Mouse (Mus musculus) embryonic facial prominence, embryonic 14.5 days (tissue): ENCODE results near the gene Trim45. TPM values are rescaled to one million over a fixed set of nuclear protein-coding genes. Genes with fewer than 3 reads are reported as not detected.

Source experiments
- ATAC-seq: fragments of 200-750 bp; cut with Nextera tagmentation; 2 replicates; pipeline ENCODE4 v1.8.0; 2017; ENCODE audit warnings: low read depth, moderate number of reproducible peaks, moderate TSS enrichment
- DNase-seq: peaks from one replicate; pipeline ENCODE4 v3.0.0-alpha.2; 2015; ENCODE audit warnings: low spot score
- H3K27ac ChIP-seq: fragments of 300-500 bp; sonication (generic); replicated peaks from 2 replicates; pipeline ENCODE4 v1.5.1; 2014; ENCODE audit warnings: low read depth, mild to moderate bottlenecking, low read length, moderate library complexity
- H3K27me3 ChIP-seq: fragments of 300-500 bp; sonication (generic); replicated peaks from 2 replicates; pipeline ENCODE4 v1.6.1; 2014; ENCODE audit warnings: low read length; ENCODE audit not compliant: control insufficient read depth, insufficient read depth
- H3K36me3 ChIP-seq: fragments of 300-500 bp; sonication (generic); 2 replicates; pipeline ENCODE4 v1.6.1; 2014; ENCODE audit warnings: low read length, mixed read lengths; ENCODE audit not compliant: control insufficient read depth, insufficient read depth
- H3K4me1 ChIP-seq: fragments of 300-500 bp; sonication (generic); 2 replicates; pipeline ENCODE4 v1.6.1; 2014; ENCODE audit warnings: antibody characterized with exemption, low read length; ENCODE audit not compliant: control insufficient read depth, insufficient read depth
- H3K4me2 ChIP-seq: fragments of 300-500 bp; sonication (generic); 2 replicates; pipeline ENCODE4 v1.6.1; 2014; ENCODE audit warnings: low read depth, mild to moderate bottlenecking, low read length, moderate library complexity, mixed read lengths
- H3K4me3 ChIP-seq: fragments of 300-500 bp; sonication (generic); 2 replicates; pipeline ENCODE4 v1.5.1; 2014; ENCODE audit warnings: low read depth, mild to moderate bottlenecking, low read length
- H3K9ac ChIP-seq: fragments of 300-500 bp; sonication (generic); 2 replicates; pipeline ENCODE4 v1.6.1; 2014; ENCODE audit warnings: low read depth, mild to moderate bottlenecking, low read length, moderate library complexity, mixed read lengths
- H3K9me3 ChIP-seq: fragments of 300-500 bp; sonication (generic); 2 replicates; pipeline ENCODE4 v1.6.1; 2016; ENCODE audit warnings: low read length; ENCODE audit not compliant: control insufficient read depth
- WGBS: fragments of 180-500 bp; shearing (Covaris S2); extraction: QIAGEN DNeasy Blood & Tissue Kit; methylation state at CpG from one replicate; pipeline ENCODE4 v1.1.7; 2014; 5-methylcytosine and 5-hydroxymethylcytosine counted together
- polyA plus RNA-seq: library from polyadenylated mRNA; unstranded; fragments of >200 nt; fragmentation: Nextera tagmentation; extraction: Ambion mirVana; gene quantifications from 2 replicates; pipeline ENCODE4 v1.2.1, GENCODE M21; 2014

The Trim45 gene
- polyA plus RNA-seq, 1 experiment from 2014 or later: 3.9 TPM

DNA sequence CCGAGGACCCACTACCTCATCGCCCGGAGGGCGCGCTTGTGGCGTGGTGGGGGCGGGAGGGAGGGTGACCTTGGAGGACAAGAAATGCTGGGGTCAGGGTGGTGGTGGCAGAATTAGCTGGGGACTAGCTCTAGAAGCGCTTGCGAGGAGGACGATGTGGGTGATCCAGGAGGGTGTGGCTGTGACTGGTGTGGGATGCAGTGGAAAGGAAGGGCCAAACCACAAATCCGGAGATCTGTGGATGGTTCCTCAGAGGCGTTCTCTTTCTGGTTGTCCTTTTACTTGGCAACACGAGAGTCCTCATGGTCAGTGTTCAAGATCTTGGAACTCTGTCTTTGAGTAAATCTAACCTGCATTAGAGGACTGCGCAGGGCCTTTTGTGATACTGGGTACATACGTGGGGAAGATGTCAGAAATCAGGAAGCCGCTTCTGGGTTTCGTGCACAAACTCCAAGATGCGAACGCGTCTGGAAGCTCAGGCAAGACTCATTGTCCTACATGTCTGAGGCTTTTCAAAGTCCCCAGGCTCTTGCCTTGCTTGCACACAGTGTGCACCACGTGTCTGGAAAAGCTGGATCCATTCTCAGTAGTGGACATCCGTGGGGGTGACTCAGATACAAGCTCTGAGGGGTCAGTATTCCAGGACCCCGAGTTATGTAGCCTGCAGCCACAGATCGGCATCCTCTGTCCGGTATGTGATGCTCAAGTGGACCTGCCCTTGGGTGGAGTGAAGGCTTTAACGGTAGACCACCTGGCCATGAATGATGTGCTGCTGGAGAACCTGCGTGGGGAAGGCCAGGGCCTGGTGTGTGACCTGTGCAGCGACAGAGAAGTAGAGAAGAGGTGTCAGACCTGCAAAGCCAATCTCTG lies 739 bp downstream of the Trim45 start:
- 37% methylated on average over 26 of the region's 28 CpGs for WGBS
- Histone ChIP-seq H3K27ac (peak overlapping the region; percentile 81), H3K36me3 (0 out of 2 replicates have a peak, but pooled peaks cover 2% of the 10 kb centered on the region), H3K27me3 (no peaks in the 10 kb centered on the region), H3K9ac (peak overlapping the region; percentile 78), H3K4me1 (peaks cover 28% of the 10 kb centered on the region), H3K4me3 (peak overlapping the region; percentile 48), H3K9me3 (no peaks in the 10 kb centered on the region), H3K4me2 (peak overlapping the region; percentile 71)
- ATAC-seq (peak; percentile 51), DNase-seq (no peak)

DNA sequence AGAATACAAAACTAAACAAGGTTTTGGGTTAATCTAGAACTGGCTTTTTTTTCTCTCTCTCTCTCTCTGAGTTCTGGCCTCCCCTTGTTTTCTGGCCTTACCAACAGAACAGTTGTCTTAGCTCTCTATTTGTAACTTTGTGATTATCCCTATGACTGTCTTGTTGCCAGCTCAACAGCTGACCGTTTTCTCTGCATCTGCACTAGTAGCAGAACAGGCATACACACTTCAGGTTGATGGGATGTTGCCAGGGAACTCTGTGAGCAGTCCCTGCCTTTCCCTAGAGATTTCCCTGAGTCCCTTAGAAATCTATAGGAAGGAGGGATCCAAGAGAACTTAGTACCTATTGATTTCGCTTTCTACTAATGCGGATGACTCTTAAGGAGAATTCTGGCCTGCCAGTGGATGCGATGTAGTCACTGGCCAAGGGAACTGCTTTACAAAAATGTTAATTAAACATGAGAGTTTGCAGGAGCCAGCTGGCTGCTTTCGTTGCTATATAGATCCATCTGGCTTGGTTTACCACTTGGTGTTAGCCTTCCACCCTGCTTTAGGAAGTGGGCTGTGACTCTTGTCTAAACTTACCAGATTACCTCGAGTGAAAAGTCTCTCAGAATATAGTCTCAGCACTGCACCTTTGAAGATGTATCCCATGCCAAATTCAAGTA lies 2.2 kb downstream of the Trim45 start:
- no peak overlapping the region for H3K4me2 ChIP-seq

DNA sequence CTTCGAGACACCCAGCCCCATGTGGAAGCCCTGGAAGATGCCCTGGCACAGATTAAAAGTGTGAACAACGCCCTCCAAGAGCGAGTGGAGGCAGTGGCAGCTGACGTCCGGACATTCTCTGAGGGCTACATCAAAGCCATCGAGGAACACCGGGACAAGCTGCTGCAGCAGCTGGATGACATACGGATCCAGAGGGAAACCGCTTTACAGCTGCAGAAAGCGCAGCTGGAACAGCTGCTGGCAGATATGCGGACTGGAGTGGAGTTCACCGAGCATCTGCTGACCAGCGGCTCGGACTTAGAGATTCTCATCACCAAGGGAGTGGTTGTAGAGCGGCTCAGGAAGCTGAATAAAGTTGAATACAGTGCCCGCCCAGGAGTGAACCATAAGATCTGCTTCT lies 3.2 kb downstream of the Trim45 start:
- H3K4me3 ChIP-seq: no peak overlapping the region
- peaks cover 28% of the 10 kb centered on the region for H3K4me1 ChIP-seq
- no peaks in the 10 kb centered on the region for H3K9me3 ChIP-seq
- H3K9ac ChIP-seq: no peak overlapping the region
- peaks cover 21% of the 10 kb centered on the region for H3K36me3 ChIP-seq
- H3K27me3 ChIP-seq: no peaks in the 10 kb centered on the region
- H3K4me2 ChIP-seq: no peak overlapping the region
- 78% methylated on average over 16 of the region's 16 CpGs for WGBS
- DNase-seq (peak; percentile 51), ATAC-seq (no peak)
- H3K27ac ChIP-seq: no peak overlapping the region

More for the DNA sequence above, 2.2 kb downstream of the Trim45 start:
- peaks cover 28% of the 10 kb centered on the region for H3K4me1 ChIP-seq
- 66% methylated on average over 6 of the region's 6 CpGs for WGBS
- peaks cover 15% of the 10 kb centered on the region for H3K36me3 ChIP-seq
- no peaks in the 10 kb centered on the region for H3K9me3 ChIP-seq
- DNase-seq (peak; percentile 34), ATAC-seq (no peak)
- no peaks in the 10 kb centered on the region for H3K27me3 ChIP-seq
- H3K4me3 ChIP-seq: no peak overlapping the region
- H3K27ac ChIP-seq: no peak overlapping the region
- no peak overlapping the region for H3K9ac ChIP-seq

DNA sequence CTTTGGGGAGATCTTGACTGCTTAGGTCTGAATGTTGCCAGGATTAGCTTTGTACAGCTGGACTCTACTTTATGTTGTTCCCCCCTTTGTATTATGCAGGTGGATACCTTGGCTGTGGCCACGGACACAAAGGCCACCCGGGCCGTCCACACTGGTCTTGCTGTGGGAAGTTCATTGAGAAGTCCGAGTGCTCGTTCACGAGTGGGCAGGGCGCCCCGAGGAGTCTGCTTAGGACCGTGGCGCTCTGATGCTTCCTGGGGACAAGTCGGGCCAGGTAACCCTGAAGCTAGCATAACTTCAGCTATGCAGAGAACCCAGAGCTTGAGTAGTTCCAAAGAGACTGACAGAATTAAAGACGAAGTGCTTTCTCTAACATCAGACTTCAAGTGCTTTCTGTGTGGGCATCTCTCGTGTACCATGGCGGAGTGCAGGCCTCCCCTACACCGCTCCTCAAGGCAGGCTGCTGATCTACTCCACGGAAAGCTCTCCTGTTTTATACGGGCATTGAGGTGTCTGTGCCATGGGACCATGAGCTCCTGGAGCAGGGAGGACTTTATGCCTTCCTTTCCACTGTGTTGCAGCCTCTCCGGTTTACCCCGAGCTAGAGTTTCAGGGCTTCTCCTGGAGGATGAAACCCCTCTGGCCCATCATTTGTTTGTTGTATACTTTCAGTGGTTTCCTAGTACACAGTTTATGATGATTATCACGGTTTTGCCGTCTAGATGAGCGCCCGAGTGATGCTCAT lies 9.5 kb downstream of the Trim45 start:
- Histone ChIP-seq H3K36me3 (peaks cover 78% of the 10 kb centered on the region), H3K4me2 (no peak overlapping the region), H3K4me1 (no peaks in the 10 kb centered on the region), H3K9ac (no peak overlapping the region), H3K27ac (no peak overlapping the region), H3K27me3 (no peaks in the 10 kb centered on the region), H3K9me3 (no peaks in the 10 kb centered on the region), H3K4me3 (no peak overlapping the region)
- ATAC-seq (no peak), DNase-seq (no peak)
- WGBS: 92% methylated on average over 23 of the region's 23 CpGs

DNA sequence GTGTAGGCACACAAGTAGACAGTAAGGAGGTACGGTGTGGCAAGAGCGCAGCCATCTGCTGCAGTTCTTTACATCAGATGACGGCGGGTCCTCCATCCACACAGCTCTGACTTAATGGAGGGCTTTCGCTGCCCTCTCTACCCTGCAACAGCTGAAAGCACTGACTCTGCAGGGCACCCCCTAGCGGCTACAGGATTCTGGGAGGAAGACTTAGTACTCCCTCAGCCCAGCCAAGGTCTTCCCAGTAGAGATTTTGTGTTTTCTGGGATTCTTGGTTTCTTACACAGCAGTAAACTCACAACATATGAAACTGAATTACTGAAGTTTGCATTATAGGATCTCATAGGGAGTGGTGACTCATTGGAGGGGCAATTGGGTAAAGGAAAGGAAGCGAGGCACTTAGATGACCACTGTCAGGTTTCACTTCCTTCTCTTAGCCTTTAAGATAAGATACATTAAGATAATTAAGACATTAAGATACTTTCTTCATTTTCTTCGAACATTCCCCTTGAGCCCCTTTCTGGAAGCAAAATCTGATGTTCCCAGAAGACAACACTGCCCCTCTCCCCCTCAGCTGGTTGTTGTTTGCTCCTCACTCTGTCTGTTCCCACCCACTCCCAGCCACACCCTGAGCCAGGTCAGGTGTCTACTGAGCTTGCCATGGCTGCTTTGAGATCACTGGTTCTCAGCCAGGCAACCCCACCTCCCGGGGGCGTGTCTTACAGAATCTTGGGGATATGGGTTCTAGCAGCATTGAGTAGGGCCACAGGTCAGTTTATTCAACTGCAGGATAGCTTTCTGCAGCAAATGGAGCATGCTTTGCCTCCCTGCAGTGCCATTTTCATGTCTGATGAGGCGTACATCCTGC lies 10.3 kb downstream of the Trim45 start:
- no peak overlapping the region for H3K4me2 ChIP-seq
- H3K4me1 ChIP-seq: no peaks in the 10 kb centered on the region
- no peak overlapping the region for H3K9ac ChIP-seq
- H3K27me3 ChIP-seq: no peaks in the 10 kb centered on the region
- H3K9me3 ChIP-seq: no peaks in the 10 kb centered on the region
- ATAC-seq (no peak), DNase-seq (no peak)
- WGBS: 72% methylated on average over 11 of the region's 11 CpGs
- peaks cover 86% of the 10 kb centered on the region for H3K36me3 ChIP-seq
- no peak overlapping the region for H3K27ac ChIP-seq
- no peak overlapping the region for H3K4me3 ChIP-seq

DNA sequence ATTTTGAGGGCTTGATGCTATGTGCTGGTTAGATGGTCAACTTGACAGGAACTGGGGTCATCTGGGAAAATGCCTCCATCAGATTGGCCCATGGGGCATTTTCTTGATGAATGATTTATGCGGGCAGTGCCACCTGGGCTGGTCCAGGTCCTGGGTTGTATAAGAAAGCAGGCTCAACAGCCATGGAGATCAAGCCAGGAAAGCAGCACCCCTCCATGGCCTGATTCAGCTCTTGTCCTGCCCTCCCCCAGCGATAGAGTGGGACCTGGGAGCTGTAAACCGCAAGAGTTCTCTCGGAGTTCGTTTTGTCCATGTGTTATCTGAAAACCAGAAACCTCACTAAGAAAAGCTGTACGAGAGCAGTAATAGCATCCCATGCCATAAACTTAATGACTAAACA lies 13.5 kb downstream of the Trim45 start:
- Histone ChIP-seq H3K4me2 (no peak overlapping the region), H3K9me3 (no peaks in the 10 kb centered on the region), H3K4me3 (no peak overlapping the region), H3K27ac (no peak overlapping the region), H3K9ac (no peak overlapping the region), H3K4me1 (no peaks in the 10 kb centered on the region), H3K36me3 (peaks cover 85% of the 10 kb centered on the region), H3K27me3 (no peaks in the 10 kb centered on the region)
- DNase-seq (no peak), ATAC-seq (no peak)
- WGBS: 93% methylated on average over 6 of the region's 6 CpGs

DNA sequence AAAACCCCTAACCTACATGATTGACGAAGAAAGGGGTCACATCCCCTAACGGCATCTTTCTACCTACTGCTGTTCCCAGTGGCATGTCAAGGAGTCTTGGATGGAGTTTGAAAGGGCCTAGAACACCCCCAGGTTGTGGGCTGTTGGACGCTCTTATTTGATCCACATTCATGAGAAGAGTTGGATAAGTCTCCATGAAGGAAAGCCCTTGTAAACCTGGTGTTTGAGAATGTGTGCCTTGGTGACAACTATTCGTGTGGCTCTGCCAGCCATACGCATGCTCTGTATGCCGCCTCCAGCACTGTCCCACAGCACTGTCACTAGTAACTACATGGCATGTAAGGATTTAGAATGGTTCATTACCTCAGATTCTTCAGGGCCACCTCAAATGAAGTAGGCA lies 14.2 kb downstream of the Trim45 start:
- no peaks in the 10 kb centered on the region for H3K4me1 ChIP-seq
- WGBS: 95% methylated on average over 6 of the region's 6 CpGs
- ATAC-seq: no peak

DNA sequence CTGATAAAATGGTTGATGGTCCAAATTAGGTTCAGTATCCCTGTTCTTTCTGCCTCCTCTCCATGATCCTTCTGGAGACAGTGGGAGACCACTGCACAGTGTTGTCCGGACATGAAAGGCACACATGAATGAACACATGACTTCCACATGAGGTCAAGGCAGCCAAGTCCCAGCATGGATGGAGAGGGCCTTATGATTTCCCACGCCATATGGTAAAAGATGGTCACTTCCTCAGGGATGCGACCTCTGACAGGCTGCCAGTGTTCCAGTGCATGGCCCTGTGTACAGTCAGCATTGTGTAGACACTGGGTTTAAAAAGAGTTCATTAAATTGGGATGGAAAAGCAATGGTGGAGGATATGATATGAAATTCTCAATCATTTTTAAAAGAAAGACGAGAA lies 16.2 kb downstream of the Trim45 start:
- peaks cover 83% of the 10 kb centered on the region for H3K36me3 ChIP-seq
- no peak overlapping the region for H3K4me2 ChIP-seq
- no peaks in the 10 kb centered on the region for H3K27me3 ChIP-seq
- no peaks in the 10 kb centered on the region for H3K4me1 ChIP-seq
- DNase-seq: no peak
- H3K9me3 ChIP-seq: no peaks in the 10 kb centered on the region
- no peak overlapping the region for H3K27ac ChIP-seq
- no peak for ATAC-seq
- H3K4me3 ChIP-seq: no peak overlapping the region
- WGBS: 94% methylated on average over 4 of the region's 4 CpGs
- H3K9ac ChIP-seq: no peak overlapping the region

More for the DNA sequence above, 14.2 kb downstream of the Trim45 start:
- no peak overlapping the region for H3K4me3 ChIP-seq
- H3K9ac ChIP-seq: no peak overlapping the region
- H3K36me3 ChIP-seq: peaks cover 85% of the 10 kb centered on the region
- H3K27me3 ChIP-seq: no peaks in the 10 kb centered on the region
- no peak overlapping the region for H3K27ac ChIP-seq
- no peak overlapping the region for H3K4me2 ChIP-seq
- no peaks in the 10 kb centered on the region for H3K9me3 ChIP-seq
- DNase-seq: no peak
